Comparison of ENCODE assay signal across 29 mouse cellular contexts in the genomic region with DNA sequence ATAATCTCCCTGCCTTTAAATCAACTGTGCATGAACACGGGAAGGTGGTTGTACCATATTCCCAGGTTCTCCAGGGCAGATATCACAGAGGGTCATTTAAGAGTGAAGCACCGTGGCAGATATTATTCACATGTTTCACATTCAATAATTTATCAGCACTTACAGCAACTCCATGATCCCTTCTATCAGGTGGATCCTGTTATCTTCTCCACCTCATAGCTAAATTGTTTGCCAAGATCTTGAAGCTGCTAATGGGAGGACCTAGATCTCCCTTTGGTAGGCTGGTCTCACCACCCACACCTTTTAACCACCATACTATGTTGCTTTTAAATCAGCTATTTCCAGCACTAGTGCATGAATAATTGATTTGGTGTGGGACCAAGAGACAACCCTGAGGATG. TPM values are rescaled to one million over a fixed set of nuclear protein-coding genes. Genes with fewer than 3 reads are reported as not detected.
DNase-seq lines count a peak whose midpoint lies in the region; ATAC-seq and TF ChIP-seq lines count a peak whose summit lies in the region.
"Had no signal": no experiment of that assay in that cellular context is flagged by ENCODE, and none has a peak within 500 bp of the region (broad histone marks: within the 10 kb centered on the region; RNA-seq: fewer than 3 reads in every experiment).

No protein-coding gene starts in this region.

- no peaks in the 10 kb centered on the region for H3K79me2 ChIP-seq in MEL (ENCODE audit: control insufficient read depth, insufficient read depth, low read length, poor library complexity)

- ATAC-seq in liver, embryonic 15.5 days (ENCODE audit: insufficient read depth), result no peak
- ATAC-seq in liver, embryonic 12.5 days, result no peak
- ATAC-seq in liver, embryonic 16.5 days (ENCODE audit: low read depth), result peak; percentile 19; the same call in 1 of the 2 replicates
- peak; percentile 45 for ATAC-seq in megakaryocyte-erythroid progenitor cell, adult 5-6 weeks (replicated peaks; ENCODE audit: low FRiP score, low TSS enrichment, poor library complexity, severe bottlenecking)
- ATAC-seq: activated CD4-positive, CD25-positive, alpha-beta regulatory T cell, adult 4 months; CD4-positive, CD25-positive, alpha-beta regulatory T cell, adult 4 months; forebrain, embryonic 13.5 days; forebrain, embryonic 16.5 days had no signal

- TF ChIP-seq CTCF in MEL (IDR thresholded peaks at IDR 0.05 in 2 of 3, conservative IDR thresholded peaks at IDR 0.05 in 1 of 3; ENCODE audit: control insufficient read depth in 1 of 3, insufficient read depth in 1 of 3, low read depth in 2 of 3, low read length in 3 of 3, poor library complexity in 1 of 3, severe bottlenecking in 1 of 3), result no peak

- peak; percentile 66 to 83; a peak in 3 of 4 replicates for TF ChIP-seq EP300 in MEL (IDR thresholded peaks at IDR 0.05; ENCODE audit: low read depth in 1 of 2, low read length in 2 of 2)

- 27% methylated on average over 2 of the region's 2 CpGs for WGBS in liver, embryonic 15.5 days (ENCODE audit: insufficient replicate concordance)
- WGBS in liver, embryonic 12.5 days (ENCODE audit: insufficient replicate concordance), result 27% methylated on average over 2 of the region's 2 CpGs
- 22% methylated on average over 2 of the region's 2 CpGs for WGBS in liver, embryonic 16.5 days (ENCODE audit: insufficient replicate concordance)

- no peaks in the 10 kb centered on the region for H3K9me3 ChIP-seq in liver, embryonic 15.5 days (replicated peaks)
- no peaks in the 10 kb centered on the region for H3K9me3 ChIP-seq in liver, embryonic 12.5 days (replicated peaks)
- H3K9me3 ChIP-seq in MEL (replicated peaks; ENCODE audit: insufficient read depth, low read length), result no peaks in the 10 kb centered on the region
- H3K9me3 ChIP-seq in liver, embryonic 16.5 days (replicated peaks; ENCODE audit: control insufficient read depth, low read length), result no peaks in the 10 kb centered on the region
- H3K9me3 ChIP-seq: forebrain, embryonic 10.5 days; forebrain, embryonic 13.5 days; hindbrain, embryonic 12.5 days; hindbrain, embryonic 15.5 days had no signal

- H3K27me3 ChIP-seq in liver, embryonic 15.5 days, result no peaks in the 10 kb centered on the region
- no peaks in the 10 kb centered on the region for H3K27me3 ChIP-seq in liver, embryonic 12.5 days (replicated peaks)
- H3K27me3 ChIP-seq in MEL (ENCODE audit: control insufficient read depth in 1 of 2, insufficient read depth in 2 of 2, low read length in 2 of 2), result no peaks in the 10 kb centered on the region
- H3K27me3 ChIP-seq in liver, embryonic 16.5 days (ENCODE audit: control insufficient read depth, insufficient read depth, low read depth, low read length), result no peaks in the 10 kb centered on the region
- H3K27me3 ChIP-seq: forebrain, embryonic 13.5 days; hindbrain, embryonic 12.5 days; hindbrain, embryonic 15.5 days had no signal

- H3K27ac ChIP-seq in liver, embryonic 15.5 days (replicated peaks), result peak overlapping the region; percentile 4; the same call in 1 of the 2 replicates
- H3K27ac ChIP-seq in liver, embryonic 12.5 days, result no peak overlapping the region
- peak overlapping the region; percentile 20 for H3K27ac ChIP-seq in MEL (ENCODE audit: control insufficient read depth, low read depth, low read length)
- H3K27ac ChIP-seq in liver, embryonic 16.5 days (ENCODE audit: low read length), result peak overlapping the region; percentile 33; the same call in 1 of the 2 replicates
- H3K27ac ChIP-seq: forebrain, embryonic 10.5 days; forebrain, embryonic 13.5 days; hindbrain, embryonic 12.5 days; hindbrain, embryonic 15.5 days had no signal

- TF ChIP-seq RAD21 in MEL (IDR thresholded peaks at IDR 0.05; ENCODE audit: low read depth, low read length), result no peak

- no peaks in the 10 kb centered on the region for H3K36me3 ChIP-seq in liver, embryonic 15.5 days (replicated peaks)
- no peaks in the 10 kb centered on the region for H3K36me3 ChIP-seq in liver, embryonic 12.5 days
- H3K36me3 ChIP-seq in MEL (ENCODE audit: control insufficient read depth in 1 of 2, insufficient read depth in 2 of 2, low read length in 2 of 2), result peaks cover 0 to 28% of the 10 kb centered on the region in 2 experiments; a peak in 2 of 4 replicates
- no peaks in the 10 kb centered on the region for H3K36me3 ChIP-seq in liver, embryonic 16.5 days (ENCODE audit: control insufficient read depth, insufficient read depth)
- H3K36me3 ChIP-seq: forebrain, embryonic 10.5 days; hindbrain, embryonic 12.5 days; hindbrain, embryonic 15.5 days had no signal

- H3K4me3 ChIP-seq in liver, embryonic 15.5 days (replicated peaks), result no peak overlapping the region
- no peak overlapping the region for H3K4me3 ChIP-seq in liver, embryonic 12.5 days
- H3K4me3 ChIP-seq in MEL (ENCODE audit: control insufficient read depth in 1 of 2, insufficient read depth in 1 of 2, low read depth in 2 of 2, low read length in 2 of 2), result peak overlapping the region in 1 of 2 experiments; percentile 5; a peak in 1 of 4 replicates
- no peak overlapping the region for H3K4me3 ChIP-seq in liver, embryonic 16.5 days (ENCODE audit: low read depth, low read length)
- H3K4me3 ChIP-seq: forebrain, embryonic 10.5 days; forebrain, embryonic 13.5 days; hindbrain, embryonic 12.5 days; hindbrain, embryonic 15.5 days had no signal

- H3K4me1 ChIP-seq in liver, embryonic 15.5 days (replicated peaks), result peaks cover 43% of the 10 kb centered on the region
- H3K4me1 ChIP-seq in liver, embryonic 12.5 days, result peaks cover 66% of the 10 kb centered on the region
- peaks cover 27 to 40% of the 10 kb centered on the region in 2 experiments for H3K4me1 ChIP-seq in MEL (ENCODE audit: control insufficient read depth in 1 of 2, insufficient read depth in 2 of 2, low read length in 2 of 2)
- H3K4me1 ChIP-seq in liver, embryonic 16.5 days (ENCODE audit: control insufficient read depth, low read depth, low read length), result peaks cover 37% of the 10 kb centered on the region

- no peak for TF ChIP-seq POLR2A in MEL (IDR thresholded peaks at IDR 0.05; ENCODE audit: control insufficient read depth in 1 of 2, insufficient read depth in 1 of 2, low read depth in 1 of 2, low read length in 2 of 2, poor library complexity in 1 of 2)

- DNase-seq in MEL (ENCODE audit: low read depth, low spot score), result peak; percentile 41
- DNase-seq in right cerebral cortex, postnatal 14 days, result no peak
- DNase-seq: adrenal gland, postnatal 10 days; adrenal gland, postnatal 36 days; cerebellum, adult 18-20 months; cerebellum, adult 9-10 months; cerebellum, postnatal 14 days; gastrocnemius, postnatal 10 days had no signal

- H3K4me2 ChIP-seq in liver, embryonic 15.5 days, result no peak overlapping the region
- no peak overlapping the region for H3K4me2 ChIP-seq in liver, embryonic 12.5 days
- no peak overlapping the region for H3K4me2 ChIP-seq in liver, embryonic 16.5 days (ENCODE audit: low read depth, low read length)
- H3K4me2 ChIP-seq: forebrain, embryonic 13.5 days; heart, embryonic 11.5 days; hindbrain, embryonic 12.5 days; hindbrain, embryonic 15.5 days had no signal

- H3K9ac ChIP-seq in liver, embryonic 15.5 days, result no peak overlapping the region; the same call in 1 of the 2 replicates
- H3K9ac ChIP-seq in liver, embryonic 12.5 days, result no peak overlapping the region
- H3K9ac ChIP-seq in MEL (ENCODE audit: control insufficient read depth, low read depth, low read length, poor library complexity, severe bottlenecking), result no peak overlapping the region
- no peak overlapping the region for H3K9ac ChIP-seq in liver, embryonic 16.5 days (ENCODE audit: low read depth, low read length)
- H3K9ac ChIP-seq: forebrain, embryonic 13.5 days; hindbrain, embryonic 12.5 days; hindbrain, embryonic 15.5 days had no signal

RNA-seq across cellular contexts. Expression of a gene that starts 2.2 kb away (rescaled TPM):
- polyA plus RNA-seq in liver, embryonic 15.5 days (2015; fragmentation: Nextera tagmentation; extraction: Ambion mirVana), result 1.9 and 2.2 TPM in 2 replicates
- polyA plus RNA-seq in liver, embryonic 12.5 days (2016; fragmentation: Nextera tagmentation; extraction: Ambion mirVana), result 3.7 and 4.1 TPM in 2 replicates
- total RNA-seq in MEL (2012; rRNA removed), result 0.19 and 0.26 TPM in 2 replicates
- under 1 TPM in 1 of 2 experiments, not detected in 1; 0.25 TPM for polyA plus RNA-seq in MEL (2012; ENCODE audit: insufficient read depth in 1 of 2, insufficient read length in 2 of 2, low read depth in 1 of 2, low replicate concordance in 2 of 2, missing spikeins in 1 of 2)
- 1.4 and 1.8 TPM in 2 replicates for polyA plus RNA-seq in liver, embryonic 16.5 days (2015; fragmentation: Nextera tagmentation; extraction: Ambion mirVana)
- total RNA-seq in megakaryocyte-erythroid progenitor cell, adult 5-6 weeks (2014; fragmentation: Nextera tagmentation), result 0.69 TPM in 1 of 2 replicates, not detected in the other
- total RNA-seq in megakaryocyte-erythroid progenitor cell, adult 5-6 weeks (2017), result 0.19 TPM in 1 of 2 replicates, not detected in the other
- total RNA-seq: adrenal gland, postnatal 10 days; adrenal gland, postnatal 36 days; hematopoietic stem cell, adult 5-6 weeks had no signal
- polyA plus RNA-seq: activated CD4-positive, CD25-positive, alpha-beta regulatory T cell, adult 4 months; CD4-positive, CD25-positive, alpha-beta regulatory T cell, adult 4 months; forebrain, embryonic 16.5 days; heart, embryonic 14.5 days; hindbrain, embryonic 15.5 days had no signal

RNA-seq across cellular contexts. Expression of a gene that starts 12.0 kb away (rescaled TPM):
- polyA plus RNA-seq in liver, embryonic 15.5 days (2015; fragmentation: Nextera tagmentation; extraction: Ambion mirVana), result 1.2 and 1.3 TPM in 2 replicates
- 1.2 and 1.7 TPM in 2 replicates for polyA plus RNA-seq in liver, embryonic 12.5 days (2016; fragmentation: Nextera tagmentation; extraction: Ambion mirVana)
- total RNA-seq in MEL (2012; rRNA removed), result 0.08 TPM in 1 of 2 replicates, not detected in the other
- not detected for polyA plus RNA-seq in MEL (2012; ENCODE audit: insufficient read depth in 1 of 2, insufficient read length in 2 of 2, low read depth in 1 of 2, low replicate concordance in 2 of 2, missing spikeins in 1 of 2)
- 1.2 and 1.3 TPM in 2 replicates for polyA plus RNA-seq in liver, embryonic 16.5 days (2015; fragmentation: Nextera tagmentation; extraction: Ambion mirVana)
- total RNA-seq in megakaryocyte-erythroid progenitor cell, adult 5-6 weeks (2014; fragmentation: Nextera tagmentation), result 0.64 TPM in 1 of 2 replicates, not detected in the other
- total RNA-seq in megakaryocyte-erythroid progenitor cell, adult 5-6 weeks (2017), result 0.27 TPM in 1 of 2 replicates, not detected in the other
- total RNA-seq: adrenal gland, postnatal 10 days; adrenal gland, postnatal 36 days; gastrocnemius, postnatal 10 days; gastrocnemius, postnatal 4 days; heart, adult 8-10 months; heart, postnatal 25 days; hematopoietic stem cell, adult 5-6 weeks had no signal
- polyA plus RNA-seq: activated CD4-positive, CD25-positive, alpha-beta regulatory T cell, adult 4 months; CD4-positive, CD25-positive, alpha-beta regulatory T cell, adult 4 months; embryonic facial prominence, embryonic 14.5 days; forebrain, embryonic 13.5 days; forebrain, embryonic 16.5 days; heart, embryonic 14.5 days; hindbrain, embryonic 12.5 days; hindbrain, embryonic 15.5 days had no signal

RNA-seq across cellular contexts. Expression of a gene that starts 18.1 kb away (rescaled TPM):
- 0.74 and 0.82 TPM in 2 replicates for polyA plus RNA-seq in liver, embryonic 15.5 days (2015; fragmentation: Nextera tagmentation; extraction: Ambion mirVana)
- 0.85 and 1.1 TPM in 2 replicates for polyA plus RNA-seq in liver, embryonic 12.5 days (2016; fragmentation: Nextera tagmentation; extraction: Ambion mirVana)
- not detected in 2 replicates for total RNA-seq in MEL (2012; rRNA removed)
- under 1 TPM in 1 of 2 experiments, not detected in 1; 0.18 TPM for polyA plus RNA-seq in MEL (2012; ENCODE audit: insufficient read depth in 1 of 2, insufficient read length in 2 of 2, low read depth in 1 of 2, low replicate concordance in 2 of 2, missing spikeins in 1 of 2)
- polyA plus RNA-seq in liver, embryonic 16.5 days (2015; fragmentation: Nextera tagmentation; extraction: Ambion mirVana), result 0.64 and 0.98 TPM in 2 replicates
- not detected in 2 replicates for total RNA-seq in megakaryocyte-erythroid progenitor cell, adult 5-6 weeks (2014; fragmentation: Nextera tagmentation)
- total RNA-seq in megakaryocyte-erythroid progenitor cell, adult 5-6 weeks (2017), result 0.91 and 3.4 TPM in 2 replicates
- total RNA-seq: adrenal gland, postnatal 10 days; adrenal gland, postnatal 36 days; gastrocnemius, postnatal 10 days; gastrocnemius, postnatal 4 days; heart, adult 8-10 months; heart, postnatal 25 days; hematopoietic stem cell, adult 5-6 weeks had no signal
- polyA plus RNA-seq: activated CD4-positive, CD25-positive, alpha-beta regulatory T cell, adult 4 months; CD4-positive, CD25-positive, alpha-beta regulatory T cell, adult 4 months; embryonic facial prominence, embryonic 11.5 days; forebrain, embryonic 10.5 days; forebrain, embryonic 13.5 days; forebrain, embryonic 16.5 days; heart, embryonic 14.5 days; heart, postnatal 0 days; hindbrain, embryonic 12.5 days; hindbrain, embryonic 15.5 days had no signal

RNA-seq across cellular contexts. Expression of a gene that starts 23.8 kb away (rescaled TPM):
- 0.39 and 1.0 TPM in 2 replicates for polyA plus RNA-seq in liver, embryonic 15.5 days (2015; fragmentation: Nextera tagmentation; extraction: Ambion mirVana)
- 1.3 and 1.6 TPM in 2 replicates for polyA plus RNA-seq in liver, embryonic 12.5 days (2016; fragmentation: Nextera tagmentation; extraction: Ambion mirVana)
- 0.19 TPM in 1 of 2 replicates, not detected in the other for total RNA-seq in MEL (2012; rRNA removed)
- under 1 TPM in 1 of 2 experiments, not detected in 1; 0.25 TPM for polyA plus RNA-seq in MEL (2012; ENCODE audit: insufficient read depth in 1 of 2, insufficient read length in 2 of 2, low read depth in 1 of 2, low replicate concordance in 2 of 2, missing spikeins in 1 of 2)
- 0.84 and 1.4 TPM in 2 replicates for polyA plus RNA-seq in liver, embryonic 16.5 days (2015; fragmentation: Nextera tagmentation; extraction: Ambion mirVana)
- total RNA-seq in megakaryocyte-erythroid progenitor cell, adult 5-6 weeks (2014; fragmentation: Nextera tagmentation), result not detected in 2 replicates
- total RNA-seq in megakaryocyte-erythroid progenitor cell, adult 5-6 weeks (2017), result 3.3 TPM in 1 of 2 replicates, not detected in the other
- total RNA-seq: adrenal gland, postnatal 10 days; adrenal gland, postnatal 36 days; gastrocnemius, postnatal 10 days; gastrocnemius, postnatal 4 days; heart, adult 8-10 months; heart, postnatal 25 days; hematopoietic stem cell, adult 5-6 weeks had no signal
- polyA plus RNA-seq: activated CD4-positive, CD25-positive, alpha-beta regulatory T cell, adult 4 months; C2C12; CD4-positive, CD25-positive, alpha-beta regulatory T cell, adult 4 months; embryonic facial prominence, embryonic 11.5 days; embryonic facial prominence, embryonic 14.5 days; forebrain, embryonic 10.5 days; forebrain, embryonic 13.5 days; forebrain, embryonic 16.5 days; heart, embryonic 14.5 days; heart, postnatal 0 days; hindbrain, embryonic 15.5 days had no signal

RNA-seq across cellular contexts. Expression of a gene that starts 29.8 kb away (rescaled TPM):
- polyA plus RNA-seq in liver, embryonic 15.5 days (2015; fragmentation: Nextera tagmentation; extraction: Ambion mirVana), result 0.18 and 0.31 TPM in 2 replicates
- polyA plus RNA-seq in liver, embryonic 12.5 days (2016; fragmentation: Nextera tagmentation; extraction: Ambion mirVana), result 0.35 and 0.83 TPM in 2 replicates
- not detected in 2 replicates for total RNA-seq in MEL (2012; rRNA removed)
- not detected for polyA plus RNA-seq in MEL (2012; ENCODE audit: insufficient read depth in 1 of 2, insufficient read length in 2 of 2, low read depth in 1 of 2, low replicate concordance in 2 of 2, missing spikeins in 1 of 2)
- 0.12 and 0.20 TPM in 2 replicates for polyA plus RNA-seq in liver, embryonic 16.5 days (2015; fragmentation: Nextera tagmentation; extraction: Ambion mirVana)
- not detected in 2 replicates for total RNA-seq in megakaryocyte-erythroid progenitor cell, adult 5-6 weeks (2014; fragmentation: Nextera tagmentation)
- total RNA-seq in megakaryocyte-erythroid progenitor cell, adult 5-6 weeks (2017), result not detected in 2 replicates
- total RNA-seq: adrenal gland, postnatal 10 days; adrenal gland, postnatal 36 days; gastrocnemius, postnatal 10 days; gastrocnemius, postnatal 4 days; heart, adult 8-10 months; heart, postnatal 25 days had no signal
- polyA plus RNA-seq: activated CD4-positive, CD25-positive, alpha-beta regulatory T cell, adult 4 months; C2C12; CD4-positive, CD25-positive, alpha-beta regulatory T cell, adult 4 months; embryonic facial prominence, embryonic 11.5 days; embryonic facial prominence, embryonic 14.5 days; forebrain, embryonic 10.5 days; forebrain, embryonic 13.5 days; forebrain, embryonic 16.5 days; heart, embryonic 14.5 days; heart, postnatal 0 days; hindbrain, embryonic 12.5 days; hindbrain, embryonic 15.5 days had no signal

Comparison
In these comparisons a context has a peak if more than half of its experiments do, and no peak if none do; other contexts are left out.
1. ATAC-seq: peak in liver, embryonic 16.5 days (single experiment) and megakaryocyte-erythroid progenitor cell, adult 5-6 weeks (single experiment); none in liver, embryonic 15.5 days (single experiment) and liver, embryonic 12.5 days (single experiment).